9 mouse cellular contexts compared by ENCODE assay signal in genomic region chr7:121963883-121964398, GRCm38 (mm10). TPM values are rescaled to one million over a fixed set of nuclear protein-coding genes. Genes with fewer than 3 reads are reported as not detected.
DNase-seq lines count a peak whose midpoint lies in the region; ATAC-seq and TF ChIP-seq lines count a peak whose summit lies in the region.
"Had no signal": no experiment of that assay in that cellular context is flagged by ENCODE, and none has a peak within 500 bp of the region (broad histone marks: within the 10 kb centered on the region; RNA-seq: fewer than 3 reads in every experiment).

No protein-coding gene starts in this region.

- no peaks in the 10 kb centered on the region for H3K27me3 ChIP-seq in midbrain, postnatal 0 days (ENCODE audit: insufficient read depth, low read length)
- no peaks in the 10 kb centered on the region for H3K27me3 ChIP-seq in midbrain, embryonic 16.5 days (ENCODE audit: control insufficient read depth, insufficient read depth, low read depth, low read length)
- H3K27me3 ChIP-seq: lung, embryonic 15.5 days had no signal

- no peak overlapping the region for H3K4me2 ChIP-seq in midbrain, postnatal 0 days (ENCODE audit: low read depth, low read length, poor library complexity, severe bottlenecking)
- no peak overlapping the region for H3K4me2 ChIP-seq in midbrain, embryonic 16.5 days (ENCODE audit: low read length)
- H3K4me2 ChIP-seq: lung, embryonic 15.5 days had no signal

- H3K9ac ChIP-seq in midbrain, postnatal 0 days (replicated peaks; ENCODE audit: low read length, poor library complexity, severe bottlenecking), result no peak overlapping the region
- H3K9ac ChIP-seq in midbrain, embryonic 16.5 days (ENCODE audit: low read depth, low read length), result no peak overlapping the region
- H3K9ac ChIP-seq: lung, embryonic 15.5 days had no signal

- peaks cover 22% of the 10 kb centered on the region for H3K36me3 ChIP-seq in midbrain, postnatal 0 days (ENCODE audit: insufficient read depth, low read length)
- no peaks in the 10 kb centered on the region; the same call in 1 of the 2 replicates for H3K36me3 ChIP-seq in midbrain, embryonic 16.5 days (ENCODE audit: control insufficient read depth, insufficient read depth, low read length)

- DNase-seq in adrenal gland, adult 2 months, result peak; percentile 17
- no peak for DNase-seq in adrenal gland, postnatal 4 days (ENCODE audit: low spot score in 2 of 2)
- DNase-seq in midbrain, postnatal 0 days (ENCODE audit: low spot score), result peak; percentile 78
- DNase-seq in cerebellum, postnatal 36 days, result peak; percentile 45 to 73
- DNase-seq in kidney, postnatal 4 days, result peak; percentile 16 to 44
- peak; percentile 38 for DNase-seq in retina, adult 2 months (ENCODE audit: low read depth, low spot score)

- no peak overlapping the region for H3K27ac ChIP-seq in midbrain, postnatal 0 days (ENCODE audit: low read depth, low read length)
- H3K27ac ChIP-seq in midbrain, embryonic 16.5 days (ENCODE audit: low read length), result no peak overlapping the region
- H3K27ac ChIP-seq: lung, embryonic 15.5 days had no signal

- no peaks in the 10 kb centered on the region for H3K9me3 ChIP-seq in midbrain, postnatal 0 days (ENCODE audit: low read length)
- no peaks in the 10 kb centered on the region for H3K9me3 ChIP-seq in midbrain, embryonic 16.5 days (replicated peaks; ENCODE audit: control insufficient read depth, low read length, poor library complexity, severe bottlenecking)
- H3K9me3 ChIP-seq: lung, embryonic 15.5 days had no signal

- WGBS in midbrain, postnatal 0 days, result 69% methylated on average over 6 of the region's 6 CpGs
- WGBS in midbrain, embryonic 16.5 days, result 71% methylated on average over 6 of the region's 6 CpGs

- no peaks in the 10 kb centered on the region for H3K4me1 ChIP-seq in midbrain, postnatal 0 days (ENCODE audit: insufficient read depth, low read length)
- no peaks in the 10 kb centered on the region for H3K4me1 ChIP-seq in midbrain, embryonic 16.5 days (ENCODE audit: control insufficient read depth, insufficient read depth, low read length)
- H3K4me1 ChIP-seq: lung, embryonic 15.5 days had no signal

- peak; percentile 86 for TF ChIP-seq CTCF in midbrain, postnatal 0 days (IDR thresholded peaks at IDR 0.05)

- ATAC-seq in midbrain, postnatal 0 days (ENCODE audit: low FRiP score), result no peak
- no peak for ATAC-seq in midbrain, embryonic 16.5 days
- ATAC-seq in monocyte, adult 5-6 weeks (replicated peaks; ENCODE audit: insufficient number of reproducible peaks, low FRiP score, low TSS enrichment, poor library complexity, severe bottlenecking), result no peak

- H3K4me3 ChIP-seq in midbrain, postnatal 0 days (ENCODE audit: low read depth, low read length), result no peak overlapping the region
- H3K4me3 ChIP-seq in midbrain, embryonic 16.5 days (ENCODE audit: low read depth, low read length), result no peak overlapping the region
- H3K4me3 ChIP-seq: lung, embryonic 15.5 days had no signal

RNA-seq across cellular contexts. Expression of gene Cog7, which starts 17.6 kb away (rescaled TPM):
- 10 to 100 TPM; 26.9 to 35.8 TPM for total RNA-seq in adrenal gland, adult 2 months (2021)
- polyA plus RNA-seq in adrenal gland, adult 2 months (2012; rRNA removed), result 25.7 and 26.9 TPM in 2 replicates
- 10 to 100 TPM; 31.1 to 32.6 TPM for total RNA-seq in adrenal gland, postnatal 4 days (2021)
- total RNA-seq in midbrain, postnatal 0 days (2014; rRNA removed), result 34.9 and 41.3 TPM in 2 replicates
- 22.4 and 27.4 TPM in 2 replicates for polyA plus RNA-seq in midbrain, postnatal 0 days (2015; fragmentation: Nextera tagmentation; extraction: Ambion mirVana)
- polyA plus RNA-seq in midbrain, embryonic 16.5 days (2015; fragmentation: Nextera tagmentation; extraction: Ambion mirVana), result 26.0 and 29.1 TPM in 2 replicates
- total RNA-seq in monocyte, adult 5-6 weeks (2017), result 10.6 to 15.1 TPM (median 14.6 TPM) in 3 replicates

RNA-seq across cellular contexts. Expression of gene Gga2, which starts 57.1 kb away (rescaled TPM):
- total RNA-seq in adrenal gland, adult 2 months (2021), result 10 to 100 TPM; 19.0 to 19.9 TPM
- polyA plus RNA-seq in adrenal gland, adult 2 months (2012; rRNA removed), result 20.2 and 22.5 TPM in 2 replicates
- 10 to 100 TPM; 34.2 to 43.2 TPM for total RNA-seq in adrenal gland, postnatal 4 days (2021)
- total RNA-seq in midbrain, postnatal 0 days (2014; rRNA removed), result 25.4 and 27.2 TPM in 2 replicates
- 20.1 and 22.2 TPM in 2 replicates for polyA plus RNA-seq in midbrain, postnatal 0 days (2015; fragmentation: Nextera tagmentation; extraction: Ambion mirVana)
- 50.5 and 58.6 TPM in 2 replicates for polyA plus RNA-seq in midbrain, embryonic 16.5 days (2015; fragmentation: Nextera tagmentation; extraction: Ambion mirVana)
- 6.1 to 7.8 TPM (median 7.4 TPM) in 3 replicates for total RNA-seq in monocyte, adult 5-6 weeks (2017)

Comparison
In these comparisons a context has a peak if more than half of its experiments do, and no peak if none do; other contexts are left out.
1. DNase-seq: peak in adrenal gland, adult 2 months (single experiment), midbrain, postnatal 0 days (single experiment), cerebellum, postnatal 36 days (2 of 2), kidney, postnatal 4 days (2 of 2) and retina, adult 2 months (single experiment); none in adrenal gland, postnatal 4 days (0 of 2).